ENCODE assay signal across 12 mouse cellular contexts in the genomic region with DNA sequence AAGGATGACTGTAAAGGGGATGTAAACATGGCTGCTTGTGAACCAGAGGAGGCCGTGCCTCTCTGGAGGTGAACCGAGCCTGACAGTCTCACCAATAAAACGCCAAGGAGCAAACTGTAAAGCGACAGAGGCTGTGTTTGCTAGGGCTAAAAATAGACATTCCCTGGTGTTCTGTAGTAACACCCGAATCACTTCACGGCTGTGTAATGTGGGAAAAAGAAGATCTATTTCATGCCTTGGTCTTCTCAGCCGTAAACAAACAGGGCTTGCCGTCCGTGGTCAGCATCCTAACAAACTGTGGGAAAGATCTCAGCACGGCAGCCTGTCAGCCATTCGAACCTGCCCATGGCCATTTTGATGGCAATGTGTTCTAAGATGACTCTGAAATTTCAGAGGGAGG.
DNase-seq lines count a peak whose midpoint lies in the region; ATAC-seq and TF ChIP-seq lines count a peak whose summit lies in the region.
"Had no signal": no experiment of that assay in that cellular context is flagged by ENCODE, and none has a peak within 500 bp of the region (broad histone marks: within the 10 kb centered on the region; RNA-seq: fewer than 3 reads in every experiment).

No protein-coding gene starts in this region.

- H3K27me3 ChIP-seq in forebrain, postnatal 0 days (ENCODE audit: insufficient read depth, low read length): no peaks in the 10 kb centered on the region
- no peaks in the 10 kb centered on the region for H3K27me3 ChIP-seq in forebrain, embryonic 13.5 days
- H3K27me3 ChIP-seq in intestine, embryonic 14.5 days (replicated peaks; ENCODE audit: control insufficient read depth, insufficient read depth, low read length): no peaks in the 10 kb centered on the region
- 0 out of 2 replicates have a peak, but pooled peaks cover 4% of the 10 kb centered on the region for H3K27me3 ChIP-seq in intestine, postnatal 0 days (replicated peaks; ENCODE audit: control insufficient read depth, insufficient read depth, low read length)
- H3K27me3 ChIP-seq in hindbrain, postnatal 0 days (ENCODE audit: insufficient read depth, low read length): no peaks in the 10 kb centered on the region
- H3K27me3 ChIP-seq in midbrain, postnatal 0 days (ENCODE audit: insufficient read depth, low read length): no peaks in the 10 kb centered on the region
- H3K27me3 ChIP-seq in intestine, embryonic 16.5 days (replicated peaks; ENCODE audit: control insufficient read depth, insufficient read depth, low read length): no peaks in the 10 kb centered on the region

- peak overlapping the region; percentile 59 for H3K27ac ChIP-seq in forebrain, postnatal 0 days (ENCODE audit: low read depth, low read length)
- H3K27ac ChIP-seq in forebrain, embryonic 13.5 days: no peak overlapping the region
- no peak overlapping the region for H3K27ac ChIP-seq in intestine, embryonic 14.5 days (ENCODE audit: low read depth)
- H3K27ac ChIP-seq in intestine, postnatal 0 days (ENCODE audit: low read depth, low read length): no peak overlapping the region
- peak overlapping the region; percentile 76 for H3K27ac ChIP-seq in hindbrain, postnatal 0 days
- H3K27ac ChIP-seq in midbrain, postnatal 0 days (ENCODE audit: low read depth, low read length): peak overlapping the region; percentile 63; the same call in 1 of the 2 replicates
- H3K27ac ChIP-seq in intestine, embryonic 16.5 days (ENCODE audit: low read length): no peak overlapping the region

- 48% methylated on average over 11 of the region's 11 CpGs for WGBS in forebrain, postnatal 0 days
- WGBS in forebrain, embryonic 13.5 days: 73% methylated on average over 11 of the region's 11 CpGs
- 35% methylated on average over 11 of the region's 11 CpGs for WGBS in intestine, embryonic 14.5 days
- 34% methylated on average over 11 of the region's 11 CpGs for WGBS in intestine, postnatal 0 days
- 32% methylated on average over 11 of the region's 11 CpGs for WGBS in hindbrain, postnatal 0 days
- 58% methylated on average over 11 of the region's 11 CpGs for WGBS in midbrain, postnatal 0 days
- 38% methylated on average over 11 of the region's 11 CpGs for WGBS in intestine, embryonic 16.5 days

- no peak for ATAC-seq in forebrain, postnatal 0 days
- no peak for ATAC-seq in forebrain, embryonic 13.5 days
- no peak for ATAC-seq in intestine, embryonic 14.5 days (replicated peaks; ENCODE audit: low FRiP score, low TSS enrichment, low read depth)
- ATAC-seq in intestine, postnatal 0 days: no peak
- no peak for ATAC-seq in hindbrain, postnatal 0 days
- no peak for ATAC-seq in midbrain, postnatal 0 days (ENCODE audit: low FRiP score)
- ATAC-seq in intestine, embryonic 16.5 days: no peak

- no peak overlapping the region for H3K9ac ChIP-seq in forebrain, postnatal 0 days
- no peak overlapping the region for H3K9ac ChIP-seq in forebrain, embryonic 13.5 days
- H3K9ac ChIP-seq in intestine, embryonic 14.5 days (ENCODE audit: low read length): no peak overlapping the region
- no peak overlapping the region for H3K9ac ChIP-seq in intestine, postnatal 0 days (ENCODE audit: low read depth, low read length)
- no peak overlapping the region for H3K9ac ChIP-seq in hindbrain, postnatal 0 days (replicated peaks; ENCODE audit: low read length)
- no peak overlapping the region for H3K9ac ChIP-seq in midbrain, postnatal 0 days (replicated peaks; ENCODE audit: low read length, poor library complexity, severe bottlenecking)
- no peak overlapping the region for H3K9ac ChIP-seq in intestine, embryonic 16.5 days (ENCODE audit: low read depth, low read length)

- H3K36me3 ChIP-seq in forebrain, postnatal 0 days (ENCODE audit: insufficient read depth): no peaks in the 10 kb centered on the region
- H3K36me3 ChIP-seq in forebrain, embryonic 13.5 days (ENCODE audit: poor library complexity, severe bottlenecking): no peaks in the 10 kb centered on the region
- H3K36me3 ChIP-seq in intestine, embryonic 14.5 days (ENCODE audit: control insufficient read depth, insufficient read depth, low read length): no peaks in the 10 kb centered on the region
- no peaks in the 10 kb centered on the region for H3K36me3 ChIP-seq in intestine, postnatal 0 days (ENCODE audit: control insufficient read depth, insufficient read depth)
- no peaks in the 10 kb centered on the region for H3K36me3 ChIP-seq in hindbrain, postnatal 0 days (ENCODE audit: insufficient read depth, low read length)
- no peaks in the 10 kb centered on the region for H3K36me3 ChIP-seq in midbrain, postnatal 0 days (ENCODE audit: insufficient read depth, low read length)
- H3K36me3 ChIP-seq in intestine, embryonic 16.5 days (ENCODE audit: control insufficient read depth, insufficient read depth, low read length): no peaks in the 10 kb centered on the region

- H3K4me2 ChIP-seq in forebrain, postnatal 0 days (ENCODE audit: low read depth): no peak overlapping the region
- H3K4me2 ChIP-seq in forebrain, embryonic 13.5 days: no peak overlapping the region
- H3K4me2 ChIP-seq in intestine, embryonic 14.5 days (ENCODE audit: low read length): 0 out of 2 replicates have a peak overlapping the region, but pooled peaks have one; percentile 20
- H3K4me2 ChIP-seq in intestine, postnatal 0 days (replicated peaks; ENCODE audit: low read depth): no peak overlapping the region
- H3K4me2 ChIP-seq in hindbrain, postnatal 0 days (ENCODE audit: low read depth, low read length): no peak overlapping the region
- H3K4me2 ChIP-seq in midbrain, postnatal 0 days (ENCODE audit: low read depth, low read length, poor library complexity, severe bottlenecking): no peak overlapping the region
- H3K4me2 ChIP-seq in intestine, embryonic 16.5 days (ENCODE audit: low read depth, low read length): no peak overlapping the region

- H3K4me3 ChIP-seq in forebrain, postnatal 0 days (ENCODE audit: low read depth, low read length): no peak overlapping the region
- no peak overlapping the region for H3K4me3 ChIP-seq in forebrain, embryonic 13.5 days
- H3K4me3 ChIP-seq in intestine, embryonic 14.5 days (ENCODE audit: low read depth, low read length): no peak overlapping the region
- H3K4me3 ChIP-seq in intestine, postnatal 0 days (ENCODE audit: low read depth, low read length): no peak overlapping the region
- H3K4me3 ChIP-seq in hindbrain, postnatal 0 days (ENCODE audit: low read length): no peak overlapping the region
- no peak overlapping the region for H3K4me3 ChIP-seq in midbrain, postnatal 0 days (ENCODE audit: low read depth, low read length)
- H3K4me3 ChIP-seq in intestine, embryonic 16.5 days (ENCODE audit: low read length): no peak overlapping the region

- peak; percentile 39 for DNase-seq in forebrain, postnatal 0 days
- DNase-seq in intestine, embryonic 14.5 days (ENCODE audit: low spot score): no peak
- DNase-seq in hindbrain, postnatal 0 days (ENCODE audit: low spot score): peak; percentile 48
- DNase-seq in midbrain, postnatal 0 days (ENCODE audit: low spot score): peak; percentile 57
- no peak for DNase-seq in ovary, postnatal 14 days (ENCODE audit: low spot score)
- DNase-seq: adrenal gland, adult 2 months; left cerebral cortex, postnatal 4 days; lung, postnatal 10 days; thymus, adult 18-20 months had no signal

- TF ChIP-seq CTCF in forebrain, postnatal 0 days (IDR thresholded peaks at IDR 0.05; ENCODE audit: low read depth): no peak
- TF ChIP-seq CTCF in intestine, postnatal 0 days (IDR thresholded peaks at IDR 0.05; ENCODE audit: low read depth): no peak
- TF ChIP-seq CTCF in hindbrain, postnatal 0 days (IDR thresholded peaks at IDR 0.05; ENCODE audit: low read depth): no peak
- TF ChIP-seq CTCF in midbrain, postnatal 0 days (IDR thresholded peaks at IDR 0.05): no peak

- H3K9me3 ChIP-seq in forebrain, postnatal 0 days (ENCODE audit: low read length): no peaks in the 10 kb centered on the region
- H3K9me3 ChIP-seq in forebrain, embryonic 13.5 days (replicated peaks): no peaks in the 10 kb centered on the region
- no peaks in the 10 kb centered on the region for H3K9me3 ChIP-seq in intestine, embryonic 14.5 days (ENCODE audit: control insufficient read depth, low read length)
- no peaks in the 10 kb centered on the region for H3K9me3 ChIP-seq in intestine, postnatal 0 days (ENCODE audit: control insufficient read depth)
- H3K9me3 ChIP-seq in hindbrain, postnatal 0 days (ENCODE audit: low read length): no peaks in the 10 kb centered on the region
- H3K9me3 ChIP-seq in midbrain, postnatal 0 days (ENCODE audit: low read length): no peaks in the 10 kb centered on the region
- H3K9me3 ChIP-seq in intestine, embryonic 16.5 days (ENCODE audit: control insufficient read depth, low read length): no peaks in the 10 kb centered on the region

- peaks cover 11% of the 10 kb centered on the region for H3K4me1 ChIP-seq in forebrain, postnatal 0 days (ENCODE audit: insufficient read depth)
- H3K4me1 ChIP-seq in forebrain, embryonic 13.5 days: peaks cover 34% of the 10 kb centered on the region
- peaks cover 7% of the 10 kb centered on the region; the same call in 1 of the 2 replicates for H3K4me1 ChIP-seq in intestine, embryonic 14.5 days (replicated peaks; ENCODE audit: control insufficient read depth, insufficient read depth, low read length)
- 0 out of 2 replicates have a peak, but pooled peaks cover 2% of the 10 kb centered on the region for H3K4me1 ChIP-seq in intestine, postnatal 0 days (replicated peaks; ENCODE audit: control insufficient read depth, insufficient read depth, low read length)
- H3K4me1 ChIP-seq in hindbrain, postnatal 0 days (ENCODE audit: insufficient read depth, low read length): peaks cover 14% of the 10 kb centered on the region
- peaks cover 11% of the 10 kb centered on the region for H3K4me1 ChIP-seq in midbrain, postnatal 0 days (ENCODE audit: insufficient read depth, low read length)
- peaks cover 7% of the 10 kb centered on the region; the same call in 1 of the 2 replicates for H3K4me1 ChIP-seq in intestine, embryonic 16.5 days (ENCODE audit: control insufficient read depth, insufficient read depth, low read length)

Comparison
In these comparisons a context has a peak if more than half of its experiments do, and no peak if none do; other contexts are left out.
1. H3K27ac ChIP-seq: peak in forebrain, postnatal 0 days (single experiment), hindbrain, postnatal 0 days (single experiment) and midbrain, postnatal 0 days (single experiment); none in forebrain, embryonic 13.5 days (single experiment), intestine, embryonic 14.5 days (single experiment), intestine, postnatal 0 days (single experiment) and intestine, embryonic 16.5 days (single experiment).
2. DNase-seq: peak in forebrain, postnatal 0 days (single experiment), hindbrain, postnatal 0 days (single experiment) and midbrain, postnatal 0 days (single experiment); none in intestine, embryonic 14.5 days (single experiment) and ovary, postnatal 14 days (single experiment).